Mouse (Mus musculus) B cell, adult 2 months (primary cell): ENCODE measurements around the gene Ssc4d.

ENCODE experiments used
- DNase-seq, 2 experiments: peaks; one replicate each; pipeline ENCODE4 v3.0.0; 2022

The Ssc4d gene

GRCm38 (mm10) chr5:135935641-135936190 lies 38.6 kb downstream of the Ssc4d start:
- no peak for DNase-seq

GRCm38 (mm10) chr5:135935176-135935523 lies 39.2 kb downstream of the Ssc4d start:
- DNase-seq, result no peak

DNA sequence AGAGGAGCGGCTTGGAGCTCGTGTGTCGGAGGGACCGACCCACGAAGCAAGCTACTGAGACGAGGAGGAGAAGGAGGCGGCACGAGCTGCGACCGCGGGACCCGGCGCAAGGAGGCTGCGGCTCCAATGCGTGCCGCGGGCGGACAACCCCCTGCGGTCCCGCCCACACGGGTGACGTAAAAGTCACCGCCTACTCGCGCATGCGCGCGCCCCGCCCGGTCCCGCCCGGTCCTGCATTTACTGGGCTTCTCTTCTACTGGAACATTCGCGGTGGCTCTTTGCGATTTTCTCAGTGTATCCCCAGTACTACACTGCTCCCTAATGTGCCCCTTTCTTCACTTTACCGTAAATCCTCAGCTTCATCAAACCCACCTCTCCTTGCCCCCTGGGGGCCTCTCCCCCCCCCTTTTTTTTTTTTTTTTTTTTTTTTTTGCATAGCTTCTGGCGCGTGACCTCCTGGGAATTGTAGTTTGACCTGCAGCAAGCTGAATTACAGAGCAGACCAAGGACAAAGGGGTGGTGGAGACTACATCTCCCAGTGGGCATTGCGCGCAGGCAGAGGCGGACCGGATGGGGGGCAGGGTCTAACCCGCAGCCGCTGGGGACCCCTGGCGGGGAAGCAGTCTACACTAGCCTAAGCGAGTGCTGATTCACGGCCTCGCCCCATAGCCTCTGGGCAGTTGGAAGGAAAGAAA lies 39.7 kb downstream of the Ssc4d start, which contains the start of gene Ywhag:
Gene Ywhag, minus strand, starts transcription at position 136 of the 695 bp plus-strand sequence.
- peak; percentile 99 to 100 for DNase-seq

GRCm38 (mm10) chr5:135933900-135934441 lies 40.4 kb downstream of the Ssc4d start:
- DNase-seq, result peak; percentile 81 to 84

GRCm38 (mm10) chr5:135933222-135933899 lies 41.0 kb downstream of the Ssc4d start:
- DNase-seq, result no peak

GRCm38 (mm10) chr5:135932359-135932758 lies 42.0 kb downstream of the Ssc4d start:
- DNase-seq, result no peak

- DNase-seq, result no peak
Measured at GRCm38 (mm10) chr5:135931526-135931925, 42.8 kb downstream of the Ssc4d start.

- no peak for DNase-seq
Measured at GRCm38 (mm10) chr5:135929685-135930424, 44.5 kb downstream of the Ssc4d start.

GRCm38 (mm10) chr5:135923901-135924300 lies 50.4 kb downstream of the Ssc4d start:
- no peak for DNase-seq

DNA sequence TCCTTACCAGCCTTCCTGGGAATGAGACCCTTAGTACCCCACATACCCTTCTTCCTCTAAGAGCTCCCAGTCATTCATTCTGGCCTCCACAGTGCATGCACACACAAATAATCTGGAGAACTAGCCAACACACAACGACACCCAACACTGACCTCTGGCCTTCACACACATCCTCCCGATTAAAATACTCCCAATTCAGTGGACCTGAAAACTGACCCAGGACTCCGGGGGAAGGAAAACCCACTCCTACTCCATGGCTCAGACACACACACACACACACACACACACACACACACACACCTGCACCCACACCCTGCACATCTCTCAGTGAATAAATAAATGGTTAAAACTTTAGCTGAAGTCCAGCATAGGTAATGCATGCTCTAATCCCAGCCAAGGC lies 54.4 kb downstream of the Ssc4d start:
- no peak for DNase-seq

DNA sequence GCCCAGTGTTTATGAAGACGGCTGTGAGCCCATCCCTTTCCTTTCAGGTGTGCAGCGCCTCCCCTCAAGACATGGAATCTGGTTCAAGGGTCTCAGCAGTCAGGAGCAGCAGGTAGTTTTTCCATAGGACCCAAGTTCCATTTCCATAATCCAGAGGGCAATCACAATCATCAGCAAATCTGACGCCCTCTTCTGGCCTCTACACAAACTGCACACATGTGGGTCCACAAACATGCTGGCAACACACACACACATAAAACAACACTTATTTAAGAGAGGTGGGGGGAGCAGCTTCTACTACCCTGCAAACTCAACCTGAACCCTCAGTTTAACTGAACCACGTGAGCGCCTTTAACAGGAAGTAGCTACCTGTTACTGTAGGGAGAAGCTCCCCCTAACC lies 55.7 kb downstream of the Ssc4d start:
- no peak for DNase-seq

- DNase-seq, result no peak
Measured at GRCm38 (mm10) chr5:135918059-135918437, 56.3 kb downstream of the Ssc4d start.

- peak; percentile 44 to 45 for DNase-seq
Measured at GRCm38 (mm10) chr5:135917327-135918058, 56.8 kb downstream of the Ssc4d start.

- DNase-seq, result no peak
Measured at GRCm38 (mm10) chr5:135916601-135917000, 57.7 kb downstream of the Ssc4d start.

DNA sequence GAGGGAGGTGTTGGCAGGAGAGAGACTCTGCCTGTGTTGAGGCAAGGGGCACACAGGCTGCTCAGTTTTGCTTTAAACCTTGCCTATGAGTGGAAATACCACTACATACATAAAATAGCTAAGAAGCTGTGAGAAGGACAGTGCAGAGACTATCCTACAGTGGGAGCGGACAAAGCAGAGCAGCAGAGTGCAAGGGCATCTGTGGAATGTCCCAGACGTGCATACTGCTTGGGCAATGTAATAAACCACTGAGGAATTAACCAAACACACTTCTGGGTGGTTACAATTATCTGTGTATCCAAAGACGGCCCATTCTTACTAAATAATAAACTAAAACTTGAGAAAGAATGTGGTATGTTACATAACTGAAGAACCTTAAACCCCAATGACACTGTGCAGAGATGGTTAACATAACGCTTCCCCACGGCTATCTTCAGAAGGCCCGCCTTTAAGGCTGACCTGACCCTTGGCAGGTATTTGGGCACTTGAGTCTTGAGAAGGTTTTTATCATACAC lies 58.2 kb downstream of the Ssc4d start:
- no peak for DNase-seq

DNA sequence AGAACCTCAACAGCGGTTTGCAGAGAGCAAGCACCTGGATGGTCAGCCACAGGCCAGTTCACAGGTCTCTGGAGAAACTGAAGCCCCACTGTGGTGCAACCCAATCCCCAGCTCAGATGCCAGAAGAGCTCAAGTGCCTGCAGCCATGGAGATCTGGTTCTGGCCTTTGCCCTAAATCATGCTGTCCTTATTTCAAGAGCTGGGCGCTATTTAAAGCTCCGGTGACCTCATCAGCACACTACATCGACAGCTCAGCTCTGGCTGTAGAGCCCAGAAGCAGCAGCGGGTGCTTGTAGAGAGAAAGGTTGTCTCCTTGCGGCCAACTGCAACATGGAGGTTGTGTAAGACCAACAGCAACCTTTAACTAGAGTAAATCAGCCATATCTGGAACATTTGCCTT lies 60.2 kb downstream of the Ssc4d start:
- DNase-seq, result no peak

GRCm38 (mm10) chr5:135913201-135913600 lies 61.1 kb downstream of the Ssc4d start:
- DNase-seq, result no peak

DNA sequence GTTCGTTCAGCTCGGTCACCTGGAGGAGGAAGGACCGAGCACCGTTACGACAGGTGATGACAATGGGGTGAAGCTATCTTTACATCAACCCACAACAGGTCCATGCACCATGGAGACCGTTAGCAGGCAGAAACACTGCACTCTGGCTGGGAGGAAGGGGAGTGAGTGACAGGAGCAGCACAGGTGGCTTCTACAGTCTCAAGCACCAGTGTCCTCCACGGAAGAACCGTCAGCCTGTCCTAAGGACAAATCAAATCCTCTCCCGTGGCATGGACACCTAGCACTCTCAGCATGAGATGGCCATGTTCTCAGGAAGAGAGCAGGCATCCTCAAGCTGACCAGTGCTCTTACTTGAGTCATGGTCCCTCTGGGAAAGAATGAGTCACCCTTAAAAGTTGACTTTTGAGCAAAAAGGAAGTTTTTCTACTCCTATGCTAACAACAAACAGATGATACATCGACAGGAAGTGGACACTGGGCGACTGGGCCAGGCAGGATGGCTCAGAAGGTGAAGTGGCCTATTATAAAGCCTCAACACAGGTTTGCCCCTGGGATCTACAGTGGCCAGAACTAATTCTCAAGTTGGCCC lies 62.6 kb downstream of the Ssc4d start:
- no peak for DNase-seq

- no peak for DNase-seq
Measured at GRCm38 (mm10) chr5:135910813-135911212, 63.5 kb downstream of the Ssc4d start.
